Mouse (Mus musculus) gastrocnemius, adult 18-20 months (tissue): ENCODE results near the gene Tceal3. TPM values are rescaled to one million over a fixed set of nuclear protein-coding genes. Genes with fewer than 3 reads are reported as not detected.
A peak's percentile ranks its signal among the peaks of the same experiment; 100 is the strongest.
"Not testable (repeated sequence)": the region's sequence is repeated elsewhere in the genome, so short reads cannot be mapped to it uniquely, and the experiment has no call there.

Source experiments
- DNase-seq: peaks from one replicate; pipeline ENCODE4 v3.0.0; 2021; ENCODE audit warnings: low spot score
- long read RNA-seq, 2 experiments: library from polyadenylated mRNA; stranded (forward); transcript quantifications; one replicate each; pipeline ENCODE4 v2.0.0; 2021
- total RNA-seq, 2 experiments: library from RNA; stranded (reverse); gene quantifications; 2 replicates each; pipeline ENCODE4 v1.2.3; 2021

Tceal3 gene
- under 1 TPM; 0.81 to 0.84 TPM for total RNA-seq
- long read RNA-seq, experiment 1, partial matches to known transcripts = 0 of 1 reads
- long read RNA-seq, experiment 1, other reads (novel, unspliced or antisense) = 1 of 1 reads
- long read RNA-seq, experiment 2, partial matches to known transcripts = 0 of 1 reads
- long read RNA-seq, experiment 2, other reads (novel, unspliced or antisense) = 0 of 1 reads

DNA sequence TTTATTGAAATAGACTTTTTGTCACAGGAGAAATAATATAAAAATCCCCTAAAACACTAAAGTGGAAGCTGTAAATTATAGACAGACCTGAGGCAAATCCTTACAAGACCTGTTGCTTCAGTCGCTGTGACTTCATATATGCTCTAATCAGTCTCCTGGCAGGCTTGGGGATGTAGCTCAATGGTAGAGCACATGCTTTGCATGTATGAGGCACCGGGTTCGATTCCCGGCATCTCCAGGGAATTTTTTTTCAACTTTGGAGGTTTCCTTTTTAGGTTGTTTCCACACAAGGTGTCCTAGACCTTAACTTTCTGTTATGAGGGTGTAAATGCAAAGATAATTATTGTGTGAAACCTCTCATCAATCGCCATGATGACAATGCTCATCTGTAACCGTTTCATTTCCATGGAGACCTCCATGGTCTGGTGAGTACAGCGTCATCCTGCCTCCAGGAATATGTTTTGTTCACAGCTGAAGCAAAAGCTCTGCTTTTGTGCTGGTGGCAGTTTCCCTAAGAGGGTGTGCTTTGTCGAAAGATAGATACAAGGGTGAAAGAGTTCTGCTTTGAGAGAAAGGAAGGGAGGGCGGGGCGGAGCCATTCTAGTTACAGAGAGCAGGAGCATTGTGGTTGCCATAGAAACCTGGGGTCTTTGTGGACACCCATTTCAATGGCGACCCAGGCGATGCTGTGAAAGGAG, at the start of gene Tceal3:
Gene Tceal3 (plus strand): TSS at position 644 of the 698 bp plus-strand sequence.
- DNase-seq = no peak

DNA sequence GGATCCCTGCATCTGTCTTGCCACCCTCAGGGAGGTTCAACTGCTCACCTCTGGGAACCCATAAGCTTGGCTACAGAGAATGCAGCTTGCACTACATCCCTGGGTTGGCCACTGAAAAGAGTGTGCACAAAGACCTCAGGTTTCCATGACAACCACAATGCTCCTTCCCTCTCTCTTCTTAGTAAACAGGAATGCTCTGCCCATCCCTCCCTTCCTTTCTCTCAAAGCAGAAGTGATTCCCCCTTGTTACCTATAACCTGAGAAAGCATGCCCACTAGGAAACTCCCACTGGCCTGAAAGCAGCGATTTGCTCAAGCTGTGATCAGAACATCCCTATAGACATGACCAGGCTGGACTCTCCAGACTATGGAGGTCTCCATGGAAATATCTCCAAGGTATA, 46.7 kb upstream of the Tceal3 start, which contains the start of gene Kir3dl2:
Gene Kir3dl2 (minus strand): TSS at position 101 of the 400 bp plus-strand sequence.
- not testable (repeated sequence) for DNase-seq

DNA sequence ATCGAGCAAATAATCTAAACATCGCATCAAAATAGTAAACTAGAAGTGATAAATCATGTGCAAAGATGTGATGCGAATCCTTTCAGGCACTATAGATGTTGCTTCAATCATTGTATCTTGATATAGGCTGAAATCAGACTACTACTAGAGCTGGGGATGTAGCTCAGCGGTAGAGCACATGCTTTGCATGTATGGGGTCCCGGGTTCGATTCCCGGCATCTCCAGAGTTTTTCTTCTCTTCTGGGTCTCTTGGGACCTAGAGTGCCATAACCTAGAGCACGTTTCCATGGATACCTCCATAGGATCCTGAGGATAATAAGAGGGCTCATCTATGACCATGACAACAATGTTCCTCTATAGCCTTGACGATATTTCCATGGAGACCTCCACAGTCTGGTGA, 21.5 kb upstream of the Tceal3 start:
- DNase-seq = not testable (repeated sequence)

DNA sequence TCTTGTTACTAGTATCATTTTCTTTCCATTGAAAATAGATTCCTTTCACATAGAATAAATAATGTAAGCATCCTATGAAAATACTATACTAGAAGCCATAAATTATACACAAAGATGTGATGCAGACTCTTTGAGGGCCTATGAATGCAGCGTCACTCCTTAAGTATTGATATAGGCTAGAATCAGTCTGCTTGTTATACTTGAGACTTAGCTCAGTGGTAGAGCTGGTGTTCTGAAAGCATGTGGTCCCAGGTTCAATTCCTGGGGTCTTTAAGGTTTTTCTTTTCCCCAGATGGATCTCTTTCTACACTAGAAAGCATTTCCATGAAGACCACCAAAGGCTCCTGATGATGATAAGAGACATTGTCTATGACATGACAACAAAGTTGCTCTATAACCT, 6.0 kb upstream of the Tceal3 start:
- DNase-seq = no peak

DNA sequence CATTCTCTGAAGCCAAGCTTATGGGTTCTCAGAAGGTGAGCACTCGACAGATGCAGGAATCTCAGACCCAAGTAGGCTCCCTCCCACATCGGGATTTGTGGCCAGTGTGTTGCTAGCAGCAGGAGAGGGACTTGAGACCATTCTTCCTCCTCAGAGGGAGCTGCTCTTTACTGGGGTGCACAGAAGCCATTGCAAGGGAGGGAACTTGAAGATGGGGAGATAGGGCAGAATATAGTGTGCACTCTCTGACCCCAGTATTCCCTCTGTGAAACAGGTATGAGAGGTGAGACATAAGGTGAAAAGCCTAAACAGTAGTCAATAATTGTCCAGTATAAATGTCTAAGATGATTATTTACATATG, 235 bp downstream of the Tceal3 start:
- no peak for DNase-seq

DNA sequence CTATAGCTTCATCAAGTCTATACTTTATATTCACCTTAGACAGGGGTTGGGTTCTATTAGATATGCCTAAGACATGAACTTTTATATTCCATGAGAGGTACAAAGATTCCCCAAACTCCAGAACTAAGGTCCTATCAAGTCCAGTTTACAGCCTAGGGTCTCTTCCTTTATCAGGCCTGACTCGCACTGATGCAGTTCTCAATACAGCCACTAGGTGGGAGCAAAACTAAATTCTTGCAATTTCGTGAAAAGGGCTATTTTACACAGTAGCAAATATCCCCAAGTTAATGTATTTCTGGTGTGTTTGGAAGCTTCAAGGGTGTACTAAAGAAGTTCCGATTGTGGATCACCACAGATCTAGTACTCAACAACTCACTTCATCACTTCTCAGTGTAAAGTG, 8.8 kb downstream of the Tceal3 start:
- peak; percentile 5 for DNase-seq

DNA sequence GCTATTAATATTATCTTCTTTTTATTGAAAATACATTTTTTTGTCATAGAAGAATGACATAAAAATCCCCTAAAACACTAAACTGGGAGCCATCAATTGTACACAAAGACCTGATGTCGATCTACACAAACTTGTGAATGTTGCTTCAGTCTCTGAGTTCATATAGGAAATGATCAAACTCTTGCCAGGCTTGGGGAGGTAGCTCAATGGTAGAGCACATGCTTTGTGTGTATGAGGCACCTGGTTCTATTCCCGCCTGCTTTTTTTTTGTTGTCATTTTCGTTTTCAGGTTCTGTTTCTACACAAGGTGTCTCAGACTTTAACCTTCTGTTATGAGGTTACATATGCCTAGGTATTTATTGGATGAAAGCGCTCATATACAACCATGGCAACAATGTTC, 16.3 kb downstream of the Tceal3 start:
- DNase-seq = no peak

DNA sequence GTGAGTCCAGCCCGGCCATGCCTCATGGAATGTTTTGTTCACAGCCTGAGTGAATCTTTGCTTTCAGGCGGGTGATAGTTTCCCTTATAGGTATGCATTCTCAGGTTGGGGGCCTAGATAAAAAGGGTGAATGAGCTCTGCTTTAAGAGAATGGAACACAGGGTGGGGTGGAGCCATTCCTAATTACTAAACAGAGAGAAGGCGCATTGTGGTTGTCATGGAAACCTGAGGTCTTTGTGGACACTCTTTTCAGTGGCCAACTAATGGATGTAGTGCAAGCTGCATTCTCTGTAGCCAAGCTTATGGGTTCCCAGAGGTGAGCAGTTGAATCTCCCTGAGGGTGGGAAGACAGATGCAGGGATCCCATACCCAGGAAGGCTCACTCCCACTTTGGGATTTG, 16.8 kb downstream of the Tceal3 start:
- DNase-seq = no peak

DNA sequence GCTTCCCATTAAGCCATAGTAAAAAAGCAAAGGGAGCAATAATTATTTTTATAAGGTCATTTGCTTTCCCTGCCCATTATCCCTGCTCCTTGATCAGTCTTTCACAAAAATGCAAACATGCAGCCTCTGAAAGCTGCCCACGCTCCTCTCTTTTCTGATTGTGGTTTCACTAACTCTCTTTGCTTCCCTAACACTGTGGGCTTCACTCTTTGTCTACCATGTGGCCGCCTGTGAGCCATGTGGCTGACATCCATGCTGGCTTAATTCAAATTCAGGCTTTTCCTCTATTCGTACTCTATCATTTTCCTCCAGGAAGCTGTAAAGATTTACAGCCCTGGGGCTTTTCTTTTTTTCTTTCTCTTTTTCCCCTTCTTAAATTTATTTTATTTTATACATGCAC, 20.7 kb downstream of the Tceal3 start:
- DNase-seq = no peak

DNA sequence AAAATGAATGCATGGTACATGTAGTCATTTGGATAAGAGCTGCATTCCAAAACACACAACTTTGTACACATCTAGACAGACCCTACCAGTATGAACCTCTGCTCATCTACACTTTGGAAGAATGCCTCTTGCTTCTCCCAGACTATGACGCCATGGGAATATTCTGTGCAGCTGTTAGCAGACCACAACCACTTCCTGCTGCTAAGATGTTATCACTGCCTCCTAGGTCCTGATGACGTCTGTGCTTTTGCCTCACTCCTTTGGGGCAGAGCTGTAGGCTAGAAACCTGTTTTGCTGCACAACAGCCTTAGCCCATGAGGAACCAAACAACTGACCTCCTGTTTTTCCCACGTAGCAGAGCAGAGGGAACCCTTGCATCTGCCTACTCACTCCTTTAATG, 25.2 kb downstream of the Tceal3 start:
- DNase-seq = not testable (repeated sequence)

DNA sequence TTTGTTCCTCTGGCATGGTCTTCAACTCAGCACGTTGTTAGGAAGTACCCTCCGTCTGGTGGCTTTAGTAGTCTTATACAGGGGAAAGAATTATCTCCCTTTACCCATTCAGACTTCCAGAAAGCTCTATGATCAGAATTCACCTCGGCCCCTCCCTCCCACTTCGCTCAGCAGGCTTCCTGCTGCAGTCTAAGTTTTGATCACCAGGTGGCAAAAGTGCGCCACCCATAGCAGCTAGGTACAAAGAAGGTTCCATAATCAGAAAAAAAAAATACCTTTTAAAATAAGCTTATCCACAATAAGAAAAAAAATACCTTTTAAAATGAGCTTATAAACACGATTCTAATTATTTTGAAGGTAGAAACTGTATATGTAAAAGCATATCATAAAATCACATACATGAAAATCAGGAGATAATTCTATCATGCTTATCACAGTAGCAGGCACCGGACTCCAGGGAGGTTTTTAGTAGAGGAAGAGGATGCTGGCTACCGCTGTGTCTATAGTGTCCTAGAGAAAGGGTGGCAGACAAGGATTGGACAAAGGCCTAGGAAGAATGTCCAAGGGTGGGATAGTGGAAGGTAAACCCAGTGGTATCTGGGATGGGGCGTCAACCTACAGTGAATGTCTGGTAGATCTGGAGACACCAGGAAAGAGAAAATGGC, 34.4 kb downstream of the Tceal3 start:
- no peak for DNase-seq

DNA sequence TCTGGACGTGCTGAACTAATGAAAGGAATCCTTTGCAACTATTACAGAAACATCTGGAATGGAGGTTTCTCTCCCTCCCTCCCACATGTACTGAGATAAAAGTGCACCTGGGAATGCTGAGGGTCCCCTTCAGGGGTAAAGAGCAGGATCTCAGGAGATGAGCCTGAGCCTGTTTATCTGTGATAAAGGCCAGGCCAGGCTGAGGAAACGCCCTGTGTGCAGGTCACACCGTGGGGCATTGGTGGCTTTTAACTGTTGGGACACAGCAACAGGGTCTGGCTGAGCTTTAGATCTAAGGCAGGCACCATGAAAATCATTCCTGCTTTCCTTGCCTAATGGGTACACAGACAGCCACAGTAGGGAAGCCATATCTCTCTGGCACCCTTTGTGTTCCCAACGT, 35.3 kb downstream of the Tceal3 start:
- no peak for DNase-seq

DNA sequence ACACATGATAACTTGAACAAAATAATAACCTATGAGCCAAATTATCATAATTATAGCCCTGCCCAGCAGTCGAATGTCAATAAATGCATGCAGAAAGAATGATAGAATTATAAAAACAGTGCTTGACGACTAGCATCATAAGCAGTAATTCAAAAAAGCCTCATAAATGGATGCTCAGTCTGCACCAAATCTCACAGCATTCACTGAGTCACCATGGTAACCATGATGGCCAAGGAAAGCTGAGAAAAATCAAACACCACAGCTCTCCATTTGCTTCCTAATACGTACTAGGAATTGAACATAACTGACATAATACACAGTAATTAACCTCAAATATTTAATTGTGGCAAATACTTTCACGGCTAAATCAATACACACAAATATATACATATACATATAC, 44.5 kb downstream of the Tceal3 start:
- DNase-seq = no peak

DNA sequence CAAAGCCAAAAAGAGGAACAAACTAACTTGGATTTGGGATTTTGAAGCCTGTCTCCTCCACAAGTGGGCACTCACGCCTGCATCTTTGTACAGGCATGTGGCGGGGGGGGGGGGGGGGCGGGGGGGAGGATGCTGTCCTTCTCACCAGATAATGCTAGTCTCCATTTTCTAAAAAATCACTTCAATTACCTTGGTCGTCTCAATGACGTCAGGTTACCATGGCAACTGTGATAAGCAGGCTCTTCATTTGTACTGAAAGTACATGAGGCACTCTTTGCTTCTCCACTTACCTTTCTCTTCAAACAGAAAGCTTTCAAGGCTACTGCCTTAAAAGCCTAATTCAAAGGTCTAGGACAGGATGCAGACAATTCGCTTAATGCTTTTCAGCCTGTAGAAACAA, 49.1 kb downstream of the Tceal3 start:
- no peak for DNase-seq

DNA sequence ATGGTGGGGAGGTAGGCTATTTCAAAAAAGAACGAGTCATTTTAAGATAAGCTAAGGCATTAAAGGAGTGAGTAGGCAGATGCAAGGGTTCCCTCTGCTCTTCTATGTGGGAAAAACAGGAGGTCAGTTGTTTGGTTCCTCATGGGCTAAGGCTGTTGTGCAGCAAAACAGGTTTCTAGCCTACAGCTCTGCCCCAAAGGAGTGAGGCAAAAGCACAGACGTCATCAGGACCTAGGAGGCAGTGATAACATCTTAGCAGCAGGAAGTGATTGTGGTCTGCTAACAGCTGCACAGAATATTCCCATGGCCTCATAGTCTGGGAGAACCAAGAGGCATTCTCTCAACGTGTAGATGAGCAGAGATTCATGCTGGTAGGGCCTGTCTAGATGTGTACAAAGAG, 55.2 kb downstream of the Tceal3 start:
- DNase-seq = not testable (repeated sequence)

DNA sequence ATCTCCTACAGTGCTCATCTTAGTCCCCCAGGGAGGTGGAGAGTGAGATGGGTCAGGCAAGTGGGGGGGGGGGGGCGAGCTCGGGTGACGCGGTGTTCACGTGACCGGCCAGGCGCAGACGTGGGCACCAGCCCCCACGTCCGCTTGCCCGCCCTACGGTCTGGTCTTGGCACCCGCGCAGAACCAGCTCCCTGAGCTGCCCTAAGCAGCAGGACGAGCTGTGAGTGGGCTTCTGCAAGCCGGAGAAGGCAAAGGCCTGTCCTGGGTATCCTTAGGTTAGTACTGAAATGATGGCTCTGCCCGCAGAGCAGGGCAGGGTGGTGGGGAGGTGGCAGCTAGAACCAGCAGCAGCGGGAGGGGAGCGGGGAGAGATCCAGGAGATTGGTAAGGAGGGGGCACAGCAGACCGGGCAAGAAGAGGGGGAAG, 75.7 kb downstream of the Tceal3 start:
- no peak for DNase-seq

DNA sequence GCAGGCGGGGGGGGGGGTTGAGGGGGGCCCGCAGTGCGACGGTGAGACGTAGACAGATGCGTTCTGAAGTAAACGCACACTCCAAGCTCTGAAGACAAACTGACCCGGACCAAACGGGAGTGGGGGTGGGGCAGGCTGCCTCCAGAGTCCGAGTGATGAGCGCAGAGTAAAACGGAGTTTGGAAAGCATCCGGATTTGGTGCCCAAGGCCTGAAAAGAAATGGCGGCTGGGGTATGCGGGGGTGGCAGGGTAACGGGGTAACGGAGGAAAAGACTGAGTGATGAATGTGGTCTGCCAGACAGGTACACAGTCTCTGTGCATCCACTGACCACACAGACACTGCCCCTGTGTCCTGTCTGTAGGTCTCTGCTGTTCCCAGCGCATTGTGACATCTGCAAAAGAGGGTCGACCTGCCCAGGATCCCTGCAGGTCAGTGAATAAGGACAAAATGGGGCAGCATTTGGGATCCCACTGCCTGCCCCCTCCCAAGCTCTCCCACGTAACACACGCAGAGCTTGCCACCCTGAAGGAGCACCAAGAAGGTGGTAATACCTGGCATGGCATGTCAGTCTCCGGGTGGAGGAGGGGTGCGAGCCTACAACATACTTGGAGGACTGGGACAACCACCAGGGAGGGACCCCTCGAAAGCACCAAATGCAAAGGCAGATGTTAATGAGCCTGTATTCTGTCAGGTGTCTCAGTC, 76.3 kb downstream of the Tceal3 start:
- DNase-seq = not testable (repeated sequence)

DNA sequence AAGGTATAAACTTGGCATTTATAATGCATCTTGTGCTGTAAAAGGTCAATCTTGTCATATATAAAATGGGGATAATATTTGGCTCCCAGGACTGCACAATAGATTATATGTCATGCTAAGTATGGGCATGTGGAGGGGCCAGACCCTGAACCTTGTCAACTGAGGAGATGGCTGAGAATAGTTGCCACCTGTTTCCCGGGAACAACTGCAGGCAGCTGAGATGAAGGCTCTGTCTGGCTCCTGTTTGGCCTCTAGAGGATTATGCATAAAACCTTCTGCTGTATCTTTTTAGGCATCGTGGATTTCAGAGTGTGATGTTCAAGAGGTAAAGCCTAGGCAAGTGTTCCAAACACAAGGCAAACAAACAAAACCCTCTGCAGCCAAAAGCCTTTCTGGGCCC, 78.2 kb downstream of the Tceal3 start:
- DNase-seq = no peak

DNA sequence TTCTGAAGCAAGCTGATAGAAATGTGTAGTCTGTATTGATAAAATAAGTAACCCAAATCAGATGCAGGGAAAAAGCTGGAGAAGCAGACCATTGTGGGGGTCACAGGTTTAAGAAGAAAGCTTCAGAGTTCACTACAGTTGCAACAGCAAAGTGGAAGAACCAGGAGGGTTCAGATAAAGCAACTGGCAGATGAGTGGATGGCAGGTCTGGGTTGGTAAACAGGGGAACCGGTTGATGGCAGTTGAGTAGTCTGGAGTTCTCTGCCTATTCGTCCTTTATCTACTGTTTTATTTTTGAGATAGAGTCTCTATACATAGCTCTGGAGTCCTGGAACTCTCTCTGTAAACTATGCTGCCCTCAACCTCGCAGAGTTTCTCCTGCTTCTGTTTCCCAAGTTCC, 90.3 kb downstream of the Tceal3 start:
- no peak for DNase-seq

DNA sequence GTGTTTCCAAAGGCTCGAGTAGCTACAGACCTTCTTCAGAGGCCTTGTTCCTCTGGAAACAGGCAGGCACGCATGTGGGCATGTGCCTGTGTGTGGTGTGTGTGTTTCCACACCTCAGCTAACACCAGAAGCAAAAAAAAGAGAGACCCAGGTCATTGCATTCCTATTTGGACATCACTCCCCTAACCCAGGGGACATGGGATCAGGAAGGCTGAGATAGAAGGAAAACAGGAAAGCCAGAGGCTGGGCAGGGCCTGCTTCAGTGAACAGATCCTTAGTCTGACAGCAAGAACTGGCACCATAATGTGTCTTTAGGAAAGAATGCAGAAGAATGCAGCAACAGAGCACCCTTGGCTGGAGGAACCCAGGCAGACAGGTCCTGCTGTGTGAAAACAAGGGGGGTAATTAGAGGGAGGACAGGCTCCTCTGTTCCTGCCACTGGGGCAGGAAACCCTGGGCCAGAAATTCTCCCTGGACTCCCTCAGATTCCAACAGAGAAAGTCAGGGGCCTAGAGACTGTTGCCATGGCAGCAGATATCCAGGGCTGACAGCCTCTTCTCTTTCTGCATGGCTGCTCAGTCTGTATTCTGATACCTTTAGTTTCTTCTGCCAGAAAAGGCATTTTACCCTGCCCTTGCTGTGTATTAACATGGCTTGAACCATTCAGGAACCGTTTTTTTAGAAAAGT, 101.1 kb downstream of the Tceal3 start:
- DNase-seq = not testable (repeated sequence)

DNA sequence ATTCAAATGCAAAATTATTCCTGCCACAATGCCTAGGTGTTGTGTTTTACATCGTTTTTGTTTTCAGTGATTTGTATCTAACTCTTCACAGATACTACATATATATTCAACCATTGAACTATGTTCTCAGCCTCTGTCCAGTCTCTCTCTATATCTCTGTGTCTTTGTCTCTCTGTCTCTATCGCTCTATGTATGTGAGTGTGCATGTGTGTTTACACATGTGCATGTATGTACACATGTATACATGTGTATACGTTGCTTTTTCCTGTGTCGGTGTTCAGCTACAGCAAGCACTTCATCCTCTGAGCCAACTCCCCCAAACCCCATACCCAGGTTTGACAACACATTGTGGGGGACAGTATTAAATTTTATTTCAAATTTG, 101.6 kb downstream of the Tceal3 start:
- no peak for DNase-seq

DNA sequence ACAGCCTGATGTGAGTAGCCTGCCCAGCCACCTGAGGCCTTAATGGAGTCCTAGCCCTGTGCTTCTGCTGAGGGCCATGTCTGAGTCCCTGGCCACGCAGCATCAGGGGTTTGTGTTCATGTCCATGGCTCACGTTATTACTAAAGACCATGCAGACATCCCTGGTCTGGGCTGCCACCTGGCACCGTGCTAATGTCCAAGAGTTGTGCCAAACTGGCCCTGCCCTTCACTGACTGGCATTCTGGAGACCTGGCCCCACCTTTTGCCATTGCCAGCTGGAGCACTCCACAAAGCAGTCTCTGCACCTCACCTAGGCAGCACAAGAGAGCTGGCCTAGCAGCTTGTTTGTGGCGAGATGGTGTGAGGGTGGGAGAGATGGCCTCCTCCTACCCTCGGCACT, 102.6 kb downstream of the Tceal3 start:
- no peak for DNase-seq
